Mouse (Mus musculus) frontal cortex, postnatal 25 days (tissue): ENCODE measurements around the gene C6.

Experiments used
- DNase-seq, 2 experiments: peaks; one replicate each; pipeline ENCODE4 v3.0.0; 2022; ENCODE audit warnings: low spot score in 2 of 2

The C6 gene

GRCm38 (mm10) chr15:4726830-4727310, at the start of gene C6:
Gene C6 (plus strand): TSS chr15:4727175.
- DNase-seq: no peak

GRCm38 (mm10) chr15:4697604-4698003, 29.4 kb upstream of the C6 start:
- DNase-seq: no peak

GRCm38 (mm10) chr15:4734150-4734549, 7.2 kb downstream of the C6 start:
- no peak for DNase-seq

- no peak for DNase-seq
Observed at GRCm38 (mm10) chr15:4734996-4735609, 8.1 kb downstream of the C6 start.

- DNase-seq: no peak
Observed at GRCm38 (mm10) chr15:4747656-4748055, 20.7 kb downstream of the C6 start.

- no peak for DNase-seq
Observed at GRCm38 (mm10) chr15:4790378-4790777, 63.4 kb downstream of the C6 start.

- DNase-seq: no peak
Observed at GRCm38 (mm10) chr15:4796861-4797260, 69.9 kb downstream of the C6 start.

- no peak for DNase-seq
Observed at GRCm38 (mm10) chr15:4804256-4804655, 77.3 kb downstream of the C6 start.

- no peak for DNase-seq
Observed at GRCm38 (mm10) chr15:4808131-4808530, 81.2 kb downstream of the C6 start.

GRCm38 (mm10) chr15:4814976-4815375, 88.0 kb downstream of the C6 start:
- DNase-seq: no peak

- DNase-seq: no peak
Observed at GRCm38 (mm10) chr15:4815711-4816110, 88.7 kb downstream of the C6 start.

GRCm38 (mm10) chr15:4816752-4817493, 89.9 kb downstream of the C6 start:
- no peak for DNase-seq

- DNase-seq: no peak
Observed at GRCm38 (mm10) chr15:4818437-4818836, 91.5 kb downstream of the C6 start.

- DNase-seq: no peak
Observed at GRCm38 (mm10) chr15:4821161-4821560, 94.2 kb downstream of the C6 start.

- no peak for DNase-seq
Observed at GRCm38 (mm10) chr15:4821824-4822223, 94.8 kb downstream of the C6 start.

- DNase-seq: no peak
Observed at GRCm38 (mm10) chr15:4827736-4828135, 100.8 kb downstream of the C6 start.

GRCm38 (mm10) chr15:4836354-4836753, 109.4 kb downstream of the C6 start:
- DNase-seq: no peak

- no peak for DNase-seq
Observed at GRCm38 (mm10) chr15:4850015-4850414, 123.0 kb downstream of the C6 start.
